Mouse (Mus musculus): ENCODE measurements around the gene Vwa1. TPM values are rescaled to one million over a fixed set of nuclear protein-coding genes. Genes with fewer than 3 reads are reported as not detected.

The Vwa1 gene
- total and polyA plus RNA-seq, 3 experiments, result 0.33 to 0.42 TPM; not detected in 1

DNA sequence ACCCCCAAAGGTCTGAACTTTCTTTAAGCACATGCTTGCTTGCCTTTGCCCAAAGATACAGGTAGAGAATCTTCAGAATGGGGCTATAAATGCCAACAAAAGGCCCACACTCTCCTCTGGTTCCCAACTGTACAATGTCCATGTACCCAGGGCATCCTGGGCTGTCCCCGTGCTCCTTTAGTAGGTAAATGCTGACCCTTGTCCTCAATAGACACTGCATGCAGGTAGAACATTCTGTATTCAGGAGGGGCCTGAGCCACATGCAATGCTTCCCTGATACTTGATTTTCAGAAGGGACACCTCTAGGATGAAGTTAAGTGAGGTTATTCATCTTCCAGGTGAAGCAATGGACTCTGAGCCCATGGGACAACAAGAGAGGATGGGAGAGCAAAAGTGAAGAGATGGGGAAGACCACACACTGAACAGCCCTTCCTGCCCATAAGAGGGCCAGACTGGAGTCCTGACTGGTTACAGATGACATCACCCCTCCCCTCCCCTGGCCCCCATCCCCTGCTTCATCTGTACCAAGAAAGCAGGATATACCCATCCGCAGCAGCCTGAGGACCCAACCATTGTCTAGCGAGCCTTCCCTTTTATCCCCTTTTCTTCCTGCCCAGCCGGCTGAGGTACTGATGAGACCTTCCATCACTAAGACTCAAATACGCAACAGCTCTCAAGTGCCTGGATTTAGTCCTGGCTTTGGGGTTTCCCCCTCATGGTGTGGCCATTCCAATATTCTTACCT is 991 bp downstream of the Vwa1 start:
- H3K9me3 ChIP-seq (replicated peaks; ENCODE audit: insufficient read depth, low read length), result no peaks in the 10 kb centered on the region
- no peak for DNase-seq (ENCODE audit: low read depth, low spot score)
- H3K79me2 ChIP-seq (ENCODE audit: control insufficient read depth, insufficient read depth, low read length, poor library complexity), result peaks cover 3% of the 10 kb centered on the region; the same call in 1 of the 2 replicates
- peaks cover 6 to 31% of the 10 kb centered on the region in 2 experiments for H3K4me1 ChIP-seq (ENCODE audit: control insufficient read depth in 1 of 2, insufficient read depth in 2 of 2, low read length in 2 of 2)
- peaks cover 0 to 8% of the 10 kb centered on the region in 2 experiments; a peak in 2 of 4 replicates for H3K36me3 ChIP-seq (ENCODE audit: control insufficient read depth in 1 of 2, insufficient read depth in 2 of 2, low read length in 2 of 2)
- no peak overlapping the region for H3K27ac ChIP-seq (ENCODE audit: control insufficient read depth, low read depth, low read length)
- H3K4me3 ChIP-seq (ENCODE audit: control insufficient read depth in 1 of 2, insufficient read depth in 1 of 2, low read depth in 2 of 2, low read length in 2 of 2), result no peak overlapping the region
- no peak overlapping the region for H3K9ac ChIP-seq (ENCODE audit: control insufficient read depth, low read depth, low read length, poor library complexity, severe bottlenecking)
- H3K27me3 ChIP-seq (ENCODE audit: control insufficient read depth in 1 of 2, insufficient read depth in 2 of 2, low read length in 2 of 2), result no peaks in the 10 kb centered on the region
- TF ChIP-seq UBTF (IDR thresholded peaks at IDR 0.05; ENCODE audit: borderline replicate concordance, insufficient read depth, low read depth, low read length), result no peak
- no peak for TF ChIP-seq ETS1 (IDR thresholded peaks at IDR 0.05; ENCODE audit: low read depth, low read length)
- no peak for TF ChIP-seq ELF1 (IDR thresholded peaks at IDR 0.05; ENCODE audit: low read depth, low read length)
- TF ChIP-seq SIN3A (IDR thresholded peaks at IDR 0.05; ENCODE audit: low read length), result no peak
- no peak for TF ChIP-seq BHLHE40 (IDR thresholded peaks at IDR 0.05; ENCODE audit: borderline replicate concordance, low read depth, low read length)
- TF ChIP-seq ZC3H11A (IDR thresholded peaks at IDR 0.05; ENCODE audit: low read depth, low read length), result no peak
- TF ChIP-seq NELFE (IDR thresholded peaks at IDR 0.05; ENCODE audit: low read depth, low read length), result no peak
- TF ChIP-seq JUND (IDR thresholded peaks at IDR 0.05; ENCODE audit: low read depth, low read length), result no peak

DNA sequence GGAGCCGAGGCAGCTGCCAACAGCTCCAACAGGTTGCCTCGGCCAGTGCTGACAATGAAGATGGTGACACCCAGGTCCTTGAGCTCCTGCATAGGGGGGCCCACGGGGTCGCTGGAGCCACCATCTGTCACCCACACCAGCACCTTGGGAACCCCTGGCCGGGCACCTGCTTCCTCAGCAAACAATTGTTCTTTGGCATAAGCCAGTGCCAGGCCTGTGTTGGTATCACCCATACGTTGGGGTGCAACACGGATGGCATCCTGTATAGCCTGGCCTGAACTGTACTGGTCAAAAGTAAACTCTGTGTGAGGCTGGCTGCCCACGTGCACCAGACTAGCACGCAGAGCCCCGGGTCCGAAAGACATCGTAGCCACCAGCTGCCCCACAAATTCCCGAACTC is 1.7 kb downstream of the Vwa1 start:
- Histone ChIP-seq H3K36me3 (ENCODE audit: control insufficient read depth in 1 of 2, insufficient read depth in 2 of 2, low read length in 2 of 2) (peaks cover 0 to 7% of the 10 kb centered on the region in 2 experiments; a peak in 2 of 4 replicates), H3K79me2 (ENCODE audit: control insufficient read depth, insufficient read depth, low read length, poor library complexity) (peaks cover 3% of the 10 kb centered on the region; the same call in 1 of the 2 replicates), H3K27ac (ENCODE audit: control insufficient read depth, low read depth, low read length) (no peak overlapping the region), H3K4me3 (ENCODE audit: control insufficient read depth in 1 of 2, insufficient read depth in 1 of 2, low read depth in 2 of 2, low read length in 2 of 2) (no peak overlapping the region), H3K9ac (ENCODE audit: control insufficient read depth, low read depth, low read length, poor library complexity, severe bottlenecking) (no peak overlapping the region), H3K27me3 (ENCODE audit: control insufficient read depth in 1 of 2, insufficient read depth in 2 of 2, low read length in 2 of 2) (no peaks in the 10 kb centered on the region), H3K4me1 (ENCODE audit: control insufficient read depth in 1 of 2, insufficient read depth in 2 of 2, low read length in 2 of 2) (peaks cover 6 to 31% of the 10 kb centered on the region in 2 experiments), H3K9me3 (replicated peaks; ENCODE audit: insufficient read depth, low read length) (no peaks in the 10 kb centered on the region)
- DNase-seq (ENCODE audit: low read depth, low spot score), result no peak
- TF ChIP-seq USF2 (IDR thresholded peaks at IDR 0.05; ENCODE audit: borderline replicate concordance in 1 of 2, insufficient read depth in 1 of 2, low read depth in 1 of 2, low read length in 2 of 2) (no peak), USF1 (IDR thresholded peaks at IDR 0.05; ENCODE audit: low read depth, low read length) (no peak)

DNA sequence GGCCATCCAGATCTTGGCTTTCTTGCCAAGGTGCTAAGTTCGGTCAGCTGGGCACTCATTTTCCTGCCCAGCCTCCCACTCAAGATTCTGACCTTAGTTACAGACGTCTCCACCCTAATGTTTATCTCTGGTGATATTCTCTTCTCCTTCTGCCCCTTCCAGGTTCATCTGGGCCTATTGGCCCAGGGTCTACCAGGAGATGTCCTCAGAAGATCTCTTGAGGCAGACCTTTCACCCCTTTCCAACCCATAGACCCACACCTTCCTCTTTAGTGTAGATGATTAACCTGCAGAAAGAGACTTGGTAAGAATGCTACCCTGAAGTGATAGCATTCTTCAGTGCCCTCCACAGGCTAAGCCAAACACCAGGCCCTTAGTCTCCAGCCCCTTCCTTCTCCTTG is 2.8 kb downstream of the Vwa1 start:
- Histone ChIP-seq H3K36me3 (ENCODE audit: control insufficient read depth in 1 of 2, insufficient read depth in 2 of 2, low read length in 2 of 2) (peaks cover 0 to 2% of the 10 kb centered on the region in 2 experiments; a peak in 2 of 4 replicates), H3K9ac (ENCODE audit: control insufficient read depth, low read depth, low read length, poor library complexity, severe bottlenecking) (no peak overlapping the region), H3K4me1 (ENCODE audit: control insufficient read depth in 1 of 2, insufficient read depth in 2 of 2, low read length in 2 of 2) (peaks cover 0 to 26% of the 10 kb centered on the region in 2 experiments; a peak in 2 of 4 replicates), H3K4me3 (ENCODE audit: control insufficient read depth in 1 of 2, insufficient read depth in 1 of 2, low read depth in 2 of 2, low read length in 2 of 2) (no peak overlapping the region), H3K27me3 (ENCODE audit: control insufficient read depth in 1 of 2, insufficient read depth in 2 of 2, low read length in 2 of 2) (no peaks in the 10 kb centered on the region), H3K79me2 (ENCODE audit: control insufficient read depth, insufficient read depth, low read length, poor library complexity) (peaks cover 3% of the 10 kb centered on the region; the same call in 1 of the 2 replicates), H3K27ac (ENCODE audit: control insufficient read depth, low read depth, low read length) (no peak overlapping the region), H3K9me3 (replicated peaks; ENCODE audit: insufficient read depth, low read length) (no peaks in the 10 kb centered on the region)
- TF ChIP-seq CTCF (IDR thresholded peaks at IDR 0.05 in 2 of 3, conservative IDR thresholded peaks at IDR 0.05 in 1 of 3; ENCODE audit: control insufficient read depth in 1 of 3, insufficient read depth in 1 of 3, low read depth in 2 of 3, low read length in 3 of 3, poor library complexity in 1 of 3, severe bottlenecking in 1 of 3), result no peak
- no peak for TF ChIP-seq ZNF384 (IDR thresholded peaks at IDR 0.05; ENCODE audit: low read depth, low read length)
- no peak for TF ChIP-seq ZC3H11A (IDR thresholded peaks at IDR 0.05; ENCODE audit: low read depth, low read length)
- TF ChIP-seq E2F4 (IDR thresholded peaks at IDR 0.05; ENCODE audit: borderline replicate concordance, low read depth, low read length), result no peak
- no peak for TF ChIP-seq JUND (IDR thresholded peaks at IDR 0.05; ENCODE audit: low read depth, low read length)
- TF ChIP-seq MYB (IDR thresholded peaks at IDR 0.05; ENCODE audit: low read depth, low read length), result no peak
- TF ChIP-seq TAL1 (IDR thresholded peaks at IDR 0.05; ENCODE audit: low read length), result no peak
- TF ChIP-seq ELF1 (IDR thresholded peaks at IDR 0.05; ENCODE audit: low read depth, low read length), result no peak
- TF ChIP-seq ZKSCAN1 (IDR thresholded peaks at IDR 0.05; ENCODE audit: low read depth, low read length), result no peak
- no peak for TF ChIP-seq MYC (IDR thresholded peaks at IDR 0.05; ENCODE audit: low read depth, low read length)
- TF ChIP-seq SIN3A (IDR thresholded peaks at IDR 0.05; ENCODE audit: low read length), result no peak
- TF ChIP-seq MAZ (IDR thresholded peaks at IDR 0.05; ENCODE audit: low read depth, low read length), result no peak
- no peak for TF ChIP-seq HCFC1 (IDR thresholded peaks at IDR 0.05; ENCODE audit: low read depth, low read length)
- no peak for TF ChIP-seq SMC3 (IDR thresholded peaks at IDR 0.05; ENCODE audit: low read depth, low read length)
- no peak for TF ChIP-seq CHD1 (IDR thresholded peaks at IDR 0.05; ENCODE audit: low read depth, low read length)
- TF ChIP-seq POLR2A (IDR thresholded peaks at IDR 0.05; ENCODE audit: control insufficient read depth in 1 of 2, insufficient read depth in 1 of 2, low read depth in 1 of 2, low read length in 2 of 2, poor library complexity in 1 of 2), result no peak
- no peak for TF ChIP-seq POLR2AphosphoS5 (IDR thresholded peaks at IDR 0.05; ENCODE audit: borderline replicate concordance, low read depth, low read length)
- no peak for DNase-seq (ENCODE audit: low read depth, low spot score)

All from MEL (cell line).